Mouse (Mus musculus) ES-E14 (cell line): ENCODE data around the gene Kbtbd6. TPM values are rescaled to one million over a fixed set of nuclear protein-coding genes. Genes with fewer than 3 reads are reported as not detected.
"Not testable (repeated sequence)": the region's sequence is repeated elsewhere in the genome, so short reads cannot be mapped to it uniquely, and the experiment has no call there.

Experiments used
- DNase-seq: peaks from one replicate; pipeline ENCODE4 v3.0.0-alpha.2; 2013; ENCODE audit warnings: low read depth, low spot score
- H3K27ac ChIP-seq: 2 replicates; pipeline ENCODE4 v1.5.1; 2012; ENCODE audit warnings: low read depth, mild to moderate bottlenecking, low read length, moderate library complexity, mixed read lengths; ENCODE audit not compliant: poor library complexity, insufficient read depth, severe bottlenecking
- H3K36me3 ChIP-seq: 2 replicates; pipeline ENCODE4 v1.6.1; 2012; ENCODE audit warnings: mild to moderate bottlenecking, low read length, moderate library complexity, mixed read lengths; ENCODE audit not compliant: control insufficient read depth, poor library complexity, insufficient read depth, severe bottlenecking
- H3K4me1 ChIP-seq, 2 experiments: fragments of 150-350 bp in 1 of 2; sonication (generic) in 1 of 2; 2 replicates each; pipeline ENCODE4 v1.6.1; 2012; ENCODE audit warnings: low read length in 2 of 2, mild to moderate bottlenecking in 1 of 2, mixed read lengths in 1 of 2; ENCODE audit not compliant: control insufficient read depth in 2 of 2, insufficient read depth in 2 of 2, poor library complexity in 1 of 2
- H3K4me3 ChIP-seq, 2 experiments: fragments of 150-350 bp in 1 of 2; sonication (generic) in 1 of 2; 2 replicates each; pipeline ENCODE4 v1.5.1; 2012; ENCODE audit warnings: low read length in 2 of 2, low read depth in 1 of 2, mild to moderate bottlenecking in 1 of 2, mixed read lengths in 1 of 2; ENCODE audit not compliant: insufficient read depth in 1 of 2, poor library complexity in 1 of 2, severe bottlenecking in 1 of 2
- H3K9ac ChIP-seq: 2 replicates; pipeline ENCODE4 v1.6.1; 2012; ENCODE audit warnings: low read depth, mild to moderate bottlenecking, low read length, mixed read lengths; ENCODE audit not compliant: poor library complexity, insufficient read depth, severe bottlenecking
- H3K9me3 ChIP-seq: fragments of 150-350 bp; sonication (generic); 2 replicates; pipeline ENCODE4 v1.6.1; 2012; ENCODE audit warnings: low read depth, mild to moderate bottlenecking, low read length; ENCODE audit not compliant: control insufficient read depth, insufficient read depth
- CHD2 ChIP-seq: IDR thresholded peaks from 2 replicates; pipeline ENCODE4 v1.6.1; 2014; ENCODE audit warnings: mild to moderate bottlenecking, low read depth, low read length, inconsistent platforms
- HCFC1 ChIP-seq: IDR thresholded peaks from 2 replicates; pipeline ENCODE4 v1.6.1; 2012; ENCODE audit warnings: low read length, inconsistent platforms, borderline replicate concordance; ENCODE audit not compliant: insufficient read depth
- MAFK ChIP-seq: IDR thresholded peaks from 2 replicates; pipeline ENCODE4 v1.6.1; 2014; ENCODE audit warnings: mild to moderate bottlenecking, low read depth, low read length, inconsistent platforms; ENCODE audit not compliant: insufficient read depth
- ZC3H11A ChIP-seq: IDR thresholded peaks from 2 replicates; pipeline ENCODE4 v1.6.1; 2012; ENCODE audit warnings: low read depth, mild to moderate bottlenecking, inconsistent platforms, low read length, borderline replicate concordance
- ZNF384 ChIP-seq: IDR thresholded peaks from 2 replicates; pipeline ENCODE4 v1.6.1; 2012; ENCODE audit warnings: low read depth, low read length, inconsistent platforms
- in situ Hi-C, 2 experiments: fragments of 600-800 bp; cut with MboI; formaldehyde crosslinking; loops; one replicate each; pipeline ENCODE4 v1.15.1; 2025; ENCODE audit warnings: low sequenced_read_pairs in 2 of 2, inconsistent platforms in 1 of 2; ENCODE audit not compliant: unreplicated experiment in 2 of 2
- total RNA-seq: library from RNA; depleted of rRNA; stranded (reverse); fragments of 300-350 nt; gene quantifications from 2 replicates; pipeline ENCODE4 v1.2.3, GENCODE M21; 2012; rRNA removed

Gene Kbtbd6
- 2.1 and 3.9 TPM in 2 replicates for total RNA-seq

DNA sequence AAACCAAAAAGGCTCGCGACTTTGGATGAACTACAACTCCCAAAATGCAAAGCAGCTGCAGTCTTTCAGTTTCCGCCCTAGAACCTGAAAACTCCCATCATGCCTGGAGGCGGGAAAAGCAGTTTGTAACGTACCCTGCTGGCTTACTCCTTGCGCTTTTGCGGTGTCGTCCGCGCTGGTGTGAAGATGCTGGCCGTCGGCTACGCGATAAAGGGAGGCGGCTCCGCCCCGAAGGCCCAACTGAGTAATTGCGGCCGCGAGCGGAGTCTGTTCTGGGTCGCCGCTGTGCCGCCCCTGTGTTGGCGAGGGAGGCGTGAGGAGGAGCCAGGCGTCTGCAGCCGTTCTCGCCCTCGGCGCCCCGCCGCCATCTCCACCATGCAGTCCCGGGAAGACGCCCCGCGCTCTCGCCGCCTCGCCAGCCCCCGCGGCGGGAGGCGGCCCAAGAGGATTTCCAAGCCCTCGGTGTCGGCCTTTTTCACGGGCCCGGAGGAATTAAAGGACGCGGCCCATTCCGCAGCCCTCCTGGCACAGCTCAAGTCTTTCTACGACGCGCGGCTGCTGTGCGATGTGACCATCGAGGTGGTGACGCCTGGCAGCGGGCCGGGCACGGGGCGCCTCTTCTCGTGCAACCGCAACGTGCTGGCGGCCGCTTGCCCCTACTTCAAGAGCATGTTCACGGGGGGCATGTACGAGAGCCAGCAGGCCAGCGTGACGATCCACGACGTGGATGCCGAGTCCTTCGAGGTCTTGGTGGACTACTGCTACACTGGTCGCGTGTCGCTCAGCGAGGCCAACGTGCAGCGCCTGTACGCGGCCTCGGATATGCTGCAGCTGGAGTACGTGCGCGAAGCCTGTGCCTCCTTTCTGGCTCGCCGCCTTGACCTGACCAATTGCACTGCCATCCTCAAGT is at the start of gene Kbtbd6:
TSS of gene Kbtbd6 (plus strand) at position 155 of the 910 bp plus-strand sequence.
- H3K36me3 ChIP-seq, in situ Hi-C loops, H3K4me1 ChIP-seq, H3K27ac ChIP-seq, H3K9me3 ChIP-seq: not testable (repeated sequence)
- Histone ChIP-seq H3K4me3 (peak within 1 kb of the TSS; percentile 45 to 72), H3K9ac (peak within 1 kb of the TSS; percentile 83)
- TF ChIP-seq HCFC1 = peak; percentile 98
- peak; percentile 89 for DNase-seq

DNA sequence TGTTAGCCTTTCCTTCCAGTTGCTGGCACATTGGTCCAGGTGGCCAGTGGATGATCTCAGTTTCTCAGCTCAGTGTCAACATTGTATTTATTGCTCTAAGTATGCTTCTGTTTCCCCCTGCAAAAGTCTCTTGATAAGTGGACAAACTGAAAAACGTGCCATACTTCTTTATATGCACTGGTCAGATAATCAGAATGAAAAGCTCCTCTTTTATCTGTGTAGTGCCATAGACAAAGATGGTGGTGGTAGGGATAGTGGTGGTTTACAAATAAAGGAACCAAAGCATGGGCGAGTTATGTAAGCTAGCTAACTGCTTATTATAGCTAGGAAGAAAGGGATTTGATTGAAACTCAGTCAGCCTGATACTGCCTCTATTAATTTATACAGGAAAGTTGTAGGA is 44.0 kb upstream of the Kbtbd6 start:
- no peak for TF ChIP-seq MAFK
- no peak for TF ChIP-seq HCFC1
- TF ChIP-seq ZNF384 = no peak
- TF ChIP-seq CHD2 = no peak
- no peak for TF ChIP-seq ZC3H11A
- in situ Hi-C loops = no loop called here

DNA sequence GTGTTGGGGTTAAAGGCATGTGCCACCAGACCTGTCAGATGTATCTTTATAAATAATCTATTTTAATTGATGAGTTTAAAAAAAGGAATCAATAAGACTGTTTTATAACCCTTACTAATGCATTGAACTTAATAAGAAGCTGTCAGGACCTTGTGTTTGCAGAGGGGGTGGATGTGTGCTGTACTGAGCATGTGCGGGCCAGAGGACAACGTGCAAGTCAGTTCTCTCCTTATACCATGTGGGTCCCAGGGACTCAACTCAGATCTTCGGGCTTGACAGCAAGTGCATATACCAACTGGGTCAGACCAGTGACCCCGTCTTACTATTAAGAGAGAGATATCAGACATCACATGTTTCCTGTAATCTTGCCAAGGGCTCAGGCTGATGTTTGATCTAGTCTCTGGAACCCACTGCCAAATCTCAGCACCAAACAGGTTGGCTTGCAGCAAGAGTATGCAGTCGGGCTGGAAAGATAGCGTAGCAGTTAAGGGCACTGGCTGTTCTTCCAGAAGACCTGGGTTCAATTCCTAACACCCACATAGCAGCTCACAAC is 42.3 kb upstream of the Kbtbd6 start:
- Histone ChIP-seq H3K4me3 (no peak overlapping the region), H3K9me3 (no peaks in the 10 kb centered on the region), H3K9ac (no peak overlapping the region), H3K27ac (no peak overlapping the region), H3K4me1 (peaks cover 0 to 2% of the 10 kb centered on the region in 2 experiments; a peak in 1 of 4 replicates), H3K36me3 (peaks cover 3% of the 10 kb centered on the region; the same call in 1 of the 2 replicates)
- no peak for TF ChIP-seq ZNF384
- TF ChIP-seq CHD2 = no peak
- TF ChIP-seq ZC3H11A = no peak
- TF ChIP-seq MAFK = no peak
- no peak for TF ChIP-seq HCFC1
- no peak for DNase-seq
- in situ Hi-C loops = no loop called here

More for the DNA sequence above, 44.0 kb upstream of the Kbtbd6 start:
- Histone ChIP-seq H3K36me3 (no peaks in the 10 kb centered on the region), H3K4me3 (no peak overlapping the region), H3K9ac (no peak overlapping the region), H3K9me3 (no peaks in the 10 kb centered on the region), H3K4me1 (no peaks in the 10 kb centered on the region), H3K27ac (no peak overlapping the region)
- no peak for DNase-seq

DNA sequence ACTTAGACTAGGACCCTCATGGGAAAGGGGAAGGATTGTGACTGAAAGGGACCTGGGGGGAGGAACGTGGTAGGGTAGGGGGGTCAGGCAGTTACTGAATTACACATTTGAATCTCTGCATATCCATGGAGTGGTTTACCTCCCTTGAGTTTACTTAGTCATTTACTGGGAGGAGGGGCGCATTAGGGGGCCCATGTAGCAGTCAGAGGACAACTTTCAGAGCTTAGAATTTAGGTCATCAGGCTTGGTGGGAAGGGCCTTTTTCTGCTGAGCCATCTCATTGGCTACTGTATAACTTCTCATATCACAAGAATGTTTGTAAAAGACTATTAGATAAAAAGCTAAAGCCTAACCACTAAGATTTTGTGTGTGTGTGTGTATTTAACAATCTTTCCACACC is 41.0 kb upstream of the Kbtbd6 start:
- Histone ChIP-seq H3K4me1 (peaks cover 0 to 2% of the 10 kb centered on the region in 2 experiments; a peak in 1 of 4 replicates), H3K9ac (no peak overlapping the region), H3K4me3 (no peak overlapping the region), H3K27ac (no peak overlapping the region), H3K9me3 (no peaks in the 10 kb centered on the region), H3K36me3 (peaks cover 3% of the 10 kb centered on the region; the same call in 1 of the 2 replicates)
- no peak for DNase-seq
- in situ Hi-C loops = no loop called here
- TF ChIP-seq ZC3H11A (no peak), MAFK (no peak), CHD2 (no peak), ZNF384 (no peak), HCFC1 (no peak)
